Mouse (Mus musculus): ENCODE measurements around the gene Atoh8. TPM values are rescaled to one million over a fixed set of nuclear protein-coding genes. Genes with fewer than 3 reads are reported as not detected.

Gene Atoh8
- total RNA-seq, 2 experiments from 2014 or later = 10.0 to 11.4 TPM

DNA sequence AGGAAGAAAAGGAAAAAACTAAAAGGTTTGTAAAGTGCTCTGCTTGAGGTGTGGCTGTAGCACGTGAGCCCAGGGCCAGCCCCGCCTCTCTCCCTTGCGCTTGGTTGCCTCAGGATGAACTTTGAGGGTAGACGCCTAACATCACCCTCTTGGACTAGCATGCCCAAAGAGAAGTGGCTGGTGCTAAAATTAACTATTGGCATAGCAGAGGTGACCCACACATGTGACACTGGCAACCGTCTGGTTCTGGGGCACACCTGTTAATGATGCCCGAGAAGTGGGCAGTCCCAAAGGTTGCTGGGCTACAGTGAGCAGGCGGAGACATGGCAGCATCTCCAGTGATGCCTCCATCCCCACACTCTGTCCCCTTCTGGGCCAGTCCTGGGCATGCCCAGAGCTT lies 24.1 kb upstream of the Atoh8 start:
- DNase-seq = peak in 1 of 2 experiments; percentile 42
- intact Hi-C loops (cut with DNase I) = no loop called here

DNA sequence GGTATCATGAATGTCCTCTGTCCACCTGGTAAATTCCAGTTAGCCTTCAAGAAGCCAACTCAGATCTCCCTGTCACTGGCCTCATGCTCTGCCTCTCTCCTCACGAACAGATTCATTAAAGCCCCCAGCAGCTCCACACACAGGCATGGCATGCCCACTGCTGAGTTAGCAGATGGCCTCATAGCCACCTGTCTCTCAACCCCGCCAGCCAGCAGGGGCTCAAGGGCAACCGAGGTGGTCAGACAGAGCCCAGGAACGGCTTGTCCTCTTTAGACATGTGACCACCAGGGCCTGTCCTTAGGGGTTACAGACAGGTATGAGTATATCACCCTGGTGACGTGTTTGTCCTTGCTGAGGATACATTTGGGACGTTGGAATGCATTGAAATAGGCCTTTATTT lies 19.9 kb upstream of the Atoh8 start:
- no peak for DNase-seq

DNA sequence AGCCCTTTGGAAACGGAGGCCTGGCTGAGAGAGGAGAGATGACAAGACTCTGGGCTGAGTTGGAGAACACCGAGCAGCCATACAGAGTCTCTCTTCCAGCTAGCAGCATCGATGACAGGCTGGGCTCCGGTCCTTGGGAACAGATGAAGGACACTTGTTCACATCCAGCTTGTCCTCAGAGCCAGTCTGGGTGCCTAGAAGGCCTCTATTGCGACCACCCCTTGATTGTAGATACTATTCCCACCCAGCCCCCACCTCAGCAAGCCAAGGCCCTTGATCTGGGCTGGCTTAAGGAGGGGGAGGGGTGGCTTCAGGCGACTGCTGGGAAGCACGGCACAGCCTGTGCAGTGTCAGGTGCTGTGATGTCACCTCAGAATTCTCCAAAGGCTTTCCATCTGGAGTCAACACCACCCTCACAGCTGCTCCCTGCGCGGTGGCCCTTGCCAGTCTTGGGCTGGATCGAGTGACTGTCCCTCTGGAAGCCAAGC lies 19.3 kb upstream of the Atoh8 start:
- intact Hi-C loops (cut with DNase I) = no loop called here
- DNase-seq = peak in 1 of 2 experiments; percentile 60

More for the DNA sequence above, 19.9 kb upstream of the Atoh8 start:
- intact Hi-C loops (cut with DNase I) = no loop called here

GRCm38 (mm10) chr6:72253911-72254587 lies 18.7 kb upstream of the Atoh8 start:
- peak in 1 of 2 experiments; percentile 53 for DNase-seq
- intact Hi-C loops (cut with DNase I) = no loop called here

GRCm38 (mm10) chr6:72253168-72253567 lies 17.8 kb upstream of the Atoh8 start:
- intact Hi-C loops (cut with DNase I) = no loop called here
- DNase-seq = no peak

DNA sequence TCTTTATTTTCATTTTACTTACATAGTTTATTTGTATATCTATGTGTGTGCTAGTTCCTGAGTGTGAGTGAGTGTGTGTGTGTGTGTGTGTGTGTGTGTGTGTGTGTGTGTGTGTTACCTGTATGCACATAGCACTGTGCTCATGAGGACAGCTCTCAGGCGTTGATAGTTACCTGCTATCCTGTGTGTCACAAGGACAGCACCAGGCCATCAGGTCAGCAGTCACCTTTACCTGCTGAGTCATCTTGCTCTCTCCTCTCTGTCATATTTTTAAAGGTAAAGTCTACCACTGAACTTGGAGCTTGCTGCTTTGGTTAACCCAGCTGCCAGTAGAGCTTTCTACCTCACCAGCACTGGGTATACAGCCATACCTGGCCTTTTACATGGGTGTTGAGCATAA lies 17.1 kb upstream of the Atoh8 start:
- DNase-seq = no peak
- intact Hi-C loops (cut with DNase I) = no loop called here

GRCm38 (mm10) chr6:72249981-72250380 lies 14.6 kb upstream of the Atoh8 start:
- no peak for DNase-seq
- intact Hi-C loops (cut with DNase I) = no loop called here

GRCm38 (mm10) chr6:72248150-72248914 lies 13.0 kb upstream of the Atoh8 start:
- DNase-seq = no peak
- intact Hi-C loops (cut with DNase I) = no loop called here

DNA sequence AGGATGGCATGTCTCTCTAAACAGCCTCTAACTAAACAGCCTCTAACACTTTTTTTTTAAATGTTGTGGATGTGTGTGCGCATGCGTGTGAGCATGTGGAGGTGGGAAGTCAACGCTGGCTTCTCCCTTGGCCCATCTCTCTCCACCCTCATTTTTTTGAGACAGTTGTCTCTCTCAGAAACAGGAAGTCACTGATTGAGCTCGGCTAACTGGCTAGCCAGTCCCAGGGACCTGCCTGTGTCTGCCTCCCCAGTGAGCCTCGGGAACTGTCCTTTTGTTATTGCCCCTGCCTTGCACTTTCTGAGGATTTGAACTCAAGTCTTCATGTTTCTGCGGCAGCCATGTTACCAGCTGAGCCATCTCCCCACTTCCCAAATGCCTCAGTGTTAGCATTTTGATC lies 10.9 kb upstream of the Atoh8 start:
- no peak for DNase-seq
- intact Hi-C loops (cut with DNase I) = no loop called here

DNA sequence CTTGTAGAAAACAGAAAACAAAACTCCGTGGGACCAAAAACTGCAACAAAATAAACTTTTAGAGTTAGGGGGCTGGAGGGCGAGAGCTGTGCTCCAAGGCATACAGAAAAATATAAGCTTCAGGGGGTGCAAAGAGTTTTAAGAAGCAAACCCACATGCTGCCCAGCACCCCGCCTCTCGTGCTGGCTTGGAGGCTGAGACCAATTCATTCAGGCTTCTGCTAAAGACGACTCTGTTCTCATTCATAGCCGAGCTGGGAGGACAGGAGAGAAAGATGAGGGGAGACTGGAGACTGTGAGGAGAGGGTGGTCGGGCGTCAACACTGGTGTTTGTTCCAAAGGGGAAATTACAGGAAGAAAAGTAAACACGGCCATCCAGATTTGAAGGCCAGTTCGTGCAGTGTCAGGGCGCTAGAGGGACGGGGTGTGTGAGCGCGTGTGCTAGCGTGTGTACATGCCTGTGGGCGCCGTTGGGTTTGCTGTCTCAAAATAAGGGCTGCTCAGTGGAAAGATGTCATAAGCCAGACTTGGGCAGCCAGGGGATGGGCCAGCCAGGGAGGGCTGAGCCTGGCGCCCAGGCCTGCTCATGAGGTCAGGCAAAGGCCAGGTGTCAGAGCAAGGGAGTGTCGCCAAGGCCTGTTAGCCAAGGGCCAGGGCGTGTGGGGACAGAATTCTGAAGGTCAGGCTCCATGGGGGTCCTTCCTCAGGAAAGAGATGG lies 9.3 kb upstream of the Atoh8 start:
- DNase-seq = peak; percentile 26 to 48
- intact Hi-C loops (cut with DNase I) = loop anchor here (2.0 kb wide), 1 partner anchor 16 kb away; no protein-coding TSS in a partner anchor

- DNase-seq = peak; percentile 88 to 90
- intact Hi-C loops (cut with DNase I) = loop anchor here (2.0 kb wide), 1 partner anchor 17 kb away; no protein-coding TSS in a partner anchor
These were observed 8.8 kb upstream of the Atoh8 start for GRCm38 (mm10) chr6:72244144-72244549.

- no peak for DNase-seq
- intact Hi-C loops (cut with DNase I) = no loop called here
These were observed 7.3 kb upstream of the Atoh8 start for GRCm38 (mm10) chr6:72242532-72243320.

DNA sequence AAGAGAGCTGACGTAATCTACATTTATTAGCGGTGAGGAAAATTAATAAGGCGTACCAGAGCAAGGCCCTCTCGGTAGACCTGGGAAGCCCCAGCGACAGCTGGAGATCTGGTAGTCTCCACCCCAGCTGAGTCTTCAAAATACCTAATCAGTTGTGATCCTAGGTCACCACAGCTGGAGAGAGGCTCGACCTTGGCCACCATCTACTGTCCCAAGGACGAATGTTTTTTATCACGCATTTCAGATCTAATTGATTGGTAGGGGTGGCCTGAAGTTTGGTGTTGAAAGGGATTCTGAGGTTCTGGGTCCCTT lies 6.4 kb upstream of the Atoh8 start:
- peak in 1 of 2 experiments; percentile 8 for DNase-seq
- intact Hi-C loops (cut with DNase I) = no loop called here

DNA sequence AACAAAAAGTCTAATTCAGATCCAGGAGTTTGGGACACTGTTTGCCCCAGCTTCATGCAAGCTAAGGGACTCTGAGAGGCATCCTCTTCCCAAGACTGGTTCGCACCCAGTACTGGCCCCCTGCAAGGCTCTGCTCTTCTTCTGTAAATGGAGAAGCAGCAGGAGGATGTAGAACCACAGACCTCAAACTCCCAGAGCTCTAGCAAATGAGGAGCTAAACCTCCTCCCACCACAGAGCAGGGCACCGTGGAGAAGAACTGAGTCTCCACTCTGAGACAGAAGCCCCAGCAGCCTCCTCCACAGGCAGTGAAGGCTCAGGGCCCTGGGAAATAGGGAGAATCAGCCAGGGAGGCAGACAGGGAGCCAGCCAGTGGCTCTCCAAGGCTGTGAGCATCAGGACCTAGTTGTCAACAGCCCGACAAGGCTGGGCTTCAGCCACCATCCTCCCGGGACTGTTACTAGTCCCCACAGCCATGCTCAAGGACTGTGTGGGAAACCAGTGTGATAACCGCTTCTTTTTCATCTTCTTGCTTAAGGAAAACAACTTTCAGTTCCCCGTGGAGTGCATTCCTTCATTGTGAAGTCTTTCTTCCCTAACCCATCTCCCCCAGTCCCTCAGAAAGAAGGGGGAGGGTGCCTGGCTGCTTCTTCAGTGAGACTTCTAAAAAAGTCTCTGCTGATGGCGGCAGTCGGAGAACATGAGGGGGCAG lies 5.9 kb upstream of the Atoh8 start:
- peak; percentile 45 to 48 for DNase-seq
- intact Hi-C loops (cut with DNase I) = no loop called here

GRCm38 (mm10) chr6:72240042-72240441 lies 4.7 kb upstream of the Atoh8 start:
- DNase-seq = no peak
- intact Hi-C loops (cut with DNase I) = no loop called here

- peak; percentile 88 to 92 for DNase-seq
- intact Hi-C loops (cut with DNase I) = loop anchor here (1.0 kb wide), 2 partner anchors 24 to 51 kb away; no protein-coding TSS in a partner anchor
These were observed 1.7 kb upstream of the Atoh8 start for GRCm38 (mm10) chr6:72237035-72237434.

GRCm38 (mm10) chr6:72235807-72236407 lies 530 bp upstream of the Atoh8 start:
- DNase-seq = no peak
- intact Hi-C loops (cut with DNase I) = loop anchor here (1.0 kb wide), 1 partner anchor 18 kb away; no protein-coding TSS in a partner anchor

DNA sequence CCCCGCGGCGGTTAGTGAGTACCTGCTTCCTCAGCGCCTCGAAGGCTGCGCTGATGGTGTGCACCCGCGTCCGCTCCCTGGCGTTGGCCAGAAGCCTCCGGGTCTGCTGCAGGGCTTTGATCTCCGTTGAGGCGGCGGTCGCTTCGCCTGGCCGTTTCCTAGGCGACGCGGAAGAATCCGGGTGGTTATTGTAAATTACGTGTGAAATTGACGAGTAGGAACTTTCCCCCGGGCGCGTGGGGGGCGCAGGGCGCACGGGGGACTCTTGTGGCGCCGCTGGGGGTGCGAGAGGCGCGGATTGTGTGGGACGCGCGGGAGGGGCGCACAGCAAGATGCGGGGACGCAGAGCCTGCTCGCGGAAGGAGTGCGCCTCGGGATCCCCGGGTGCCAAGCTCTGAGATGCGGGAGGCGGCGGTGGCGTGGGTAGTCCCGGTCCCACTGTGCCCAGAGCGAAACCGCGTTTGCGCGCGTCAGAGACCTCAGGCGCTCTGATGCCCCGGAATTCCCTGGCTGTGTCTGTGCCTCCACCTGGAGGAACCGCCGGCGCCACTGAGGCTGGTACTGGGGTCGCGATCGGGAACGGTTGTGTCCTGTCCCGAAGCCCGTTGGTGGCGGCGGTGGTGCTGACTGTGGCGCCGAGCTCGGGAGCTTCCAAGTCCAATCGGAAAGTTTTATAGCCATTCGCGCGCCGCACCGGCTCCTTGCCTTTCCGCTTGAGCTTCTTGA lies 842 bp downstream of the Atoh8 start:
- intact Hi-C loops (cut with DNase I) = loop anchor here (1.0 kb wide), 1 partner anchor 16 kb away; no protein-coding TSS in a partner anchor
- peak; percentile 47 to 48 for DNase-seq

- no peak for DNase-seq
- intact Hi-C loops (cut with DNase I) = no loop called here
These were observed 1.4 kb downstream of the Atoh8 start for GRCm38 (mm10) chr6:72233950-72234349.

Data from heart, postnatal 36 days (tissue).